Mouse (Mus musculus) midbrain, embryonic 15.5 days (tissue): ENCODE measurements around the gene Cox6a1. TPM values are rescaled to one million over a fixed set of nuclear protein-coding genes. Genes with fewer than 3 reads are reported as not detected.

Experiments used
- ATAC-seq: fragments of 200-750 bp; cut with Nextera tagmentation; replicated peaks from 2 replicates; pipeline ENCODE4 v1.8.0; 2017; ENCODE audit warnings: moderate TSS enrichment
- H3K27ac ChIP-seq: fragments of 300-500 bp; sonication (generic); 2 replicates; pipeline ENCODE4 v1.5.1; 2015; ENCODE audit warnings: mild to moderate bottlenecking, inconsistent platforms
- H3K27me3 ChIP-seq: fragments of 300-500 bp; sonication (generic); replicated peaks from 2 replicates; pipeline ENCODE4 v1.6.1; 2015; ENCODE audit warnings: inconsistent platforms
- H3K36me3 ChIP-seq: fragments of 300-500 bp; sonication (generic); replicated peaks from 2 replicates; pipeline ENCODE4 v1.6.1; 2015; ENCODE audit warnings: inconsistent platforms
- H3K4me1 ChIP-seq: fragments of 300-500 bp; sonication (generic); 2 replicates; pipeline ENCODE4 v1.6.1; 2015; ENCODE audit warnings: inconsistent platforms
- H3K4me2 ChIP-seq: fragments of 300-500 bp; sonication (generic); 2 replicates; pipeline ENCODE4 v1.6.1; 2015; ENCODE audit warnings: inconsistent platforms, mild to moderate bottlenecking, moderate library complexity
- H3K4me3 ChIP-seq: fragments of 300-500 bp; sonication (generic); 2 replicates; pipeline ENCODE4 v1.5.1; 2015; ENCODE audit warnings: mild to moderate bottlenecking, inconsistent platforms
- H3K9ac ChIP-seq: fragments of 300-500 bp; sonication (generic); 2 replicates; pipeline ENCODE4 v1.6.1; 2015; ENCODE audit warnings: mild to moderate bottlenecking, inconsistent platforms
- H3K9me3 ChIP-seq: fragments of 300-500 bp; sonication (generic); 2 replicates; pipeline ENCODE4 v1.6.1; 2016; ENCODE audit warnings: inconsistent platforms
- WGBS: fragments of 180-500 bp; shearing (Covaris S2); methylation state at CpG from one replicate; pipeline ENCODE4 v1.1.7; 2015; ENCODE audit warnings: mixed read lengths; 5-methylcytosine and 5-hydroxymethylcytosine counted together
- polyA plus RNA-seq: library from polyadenylated mRNA; unstranded; fragments of >200 nt; fragmentation: Nextera tagmentation; extraction: Ambion mirVana; gene quantifications from 2 replicates; pipeline ENCODE4 v1.2.1, GENCODE M21; 2015

Cox6a1 gene
- polyA plus RNA-seq, 1 experiment from 2014 or later: 1,062 TPM

GRCm38 (mm10) chr5:115340577-115341313, 8.0 kb downstream of the Cox6a1 start, which contains the start of the genes Gatc and Triap1:
Gatc (minus strand) TSS chr5:115341178.
Triap1 (plus strand) TSS chr5:115341225.
- WGBS: under 1% methylated on average over 62 of the region's 62 CpGs
- peaks cover 26% of the 10 kb centered on the region for H3K4me1 ChIP-seq
- peak within 1 kb of the TSS; percentile 85 for H3K9ac ChIP-seq
- peak within 1 kb of the TSS; percentile 70 for H3K4me3 ChIP-seq
- H3K36me3 ChIP-seq: peaks cover 36% of the 10 kb centered on the region
- peak; percentile 89 for ATAC-seq
- H3K27me3 ChIP-seq: no peaks in the 10 kb centered on the region
- H3K4me2 ChIP-seq: peak within 1 kb of the TSS; percentile 67
- H3K27ac ChIP-seq: peak within 1 kb of the TSS; percentile 87
- no peaks in the 10 kb centered on the region for H3K9me3 ChIP-seq

GRCm38 (mm10) chr5:115340007-115340406, 8.8 kb downstream of the Cox6a1 start:
- no peak overlapping the region for H3K27ac ChIP-seq
- 28% methylated on average over 7 of the region's 7 CpGs for WGBS
- H3K9ac ChIP-seq: peak overlapping the region; percentile 85; the same call in 1 of the 2 replicates
- peaks cover 37% of the 10 kb centered on the region for H3K36me3 ChIP-seq
- H3K27me3 ChIP-seq: no peaks in the 10 kb centered on the region
- no peak for ATAC-seq
- no peaks in the 10 kb centered on the region for H3K9me3 ChIP-seq
- H3K4me1 ChIP-seq: peaks cover 26% of the 10 kb centered on the region
- H3K4me2 ChIP-seq: peak overlapping the region; percentile 67
- peak overlapping the region; percentile 70 for H3K4me3 ChIP-seq

- 90% methylated on average over 3 of the region's 3 CpGs for WGBS
- Histone ChIP-seq H3K9me3 (no peaks in the 10 kb centered on the region), H3K27ac (no peak overlapping the region), H3K9ac (no peak overlapping the region), H3K4me3 (no peak overlapping the region), H3K4me1 (peaks cover 17% of the 10 kb centered on the region), H3K4me2 (no peak overlapping the region), H3K27me3 (no peaks in the 10 kb centered on the region), H3K36me3 (peaks cover 60% of the 10 kb centered on the region)
- ATAC-seq: no peak
Observed at GRCm38 (mm10) chr5:115333626-115334025, 15.2 kb downstream of the Cox6a1 start.

- Histone ChIP-seq H3K4me1 (peaks cover 28% of the 10 kb centered on the region), H3K4me2 (no peak overlapping the region), H3K9ac (no peak overlapping the region), H3K27ac (no peak overlapping the region), H3K4me3 (no peak overlapping the region), H3K27me3 (no peaks in the 10 kb centered on the region), H3K36me3 (peaks cover 59% of the 10 kb centered on the region), H3K9me3 (no peaks in the 10 kb centered on the region)
- WGBS: 87% methylated on average over 9 of the region's 9 CpGs
- no peak for ATAC-seq
Observed at GRCm38 (mm10) chr5:115330955-115331354, 17.8 kb downstream of the Cox6a1 start.

- ATAC-seq: peak; percentile 32; the same call in 1 of the 2 replicates
- peak overlapping the region; percentile 94 for H3K9ac ChIP-seq
Observed at GRCm38 (mm10) chr5:115327610-115328548, 20.9 kb downstream of the Cox6a1 start.

GRCm38 (mm10) chr5:115326875-115327609, 21.7 kb downstream of the Cox6a1 start, which contains the start of gene Srsf9:
Srsf9 (plus strand) TSS chr5:115327177.
- H3K36me3 ChIP-seq: peaks cover 22% of the 10 kb centered on the region
- no peaks in the 10 kb centered on the region for H3K27me3 ChIP-seq
- H3K27ac ChIP-seq: peak within 1 kb of the TSS; percentile 91
- H3K9ac ChIP-seq: peak within 1 kb of the TSS; percentile 94
- peak within 1 kb of the TSS; percentile 96 for H3K4me3 ChIP-seq
- ATAC-seq: peak; percentile 92
- H3K4me2 ChIP-seq: peak within 1 kb of the TSS; percentile 88
- WGBS: under 1% methylated on average over 86 of the region's 97 CpGs
- peaks cover 33% of the 10 kb centered on the region for H3K4me1 ChIP-seq
- H3K9me3 ChIP-seq: no peaks in the 10 kb centered on the region

More at GRCm38 (mm10) chr5:115327610-115328548, 20.9 kb downstream of the Cox6a1 start:
- under 1% methylated on average over 55 of the region's 55 CpGs for WGBS
- peaks cover 33% of the 10 kb centered on the region for H3K4me1 ChIP-seq
- H3K4me2 ChIP-seq: peak overlapping the region; percentile 88
- H3K9me3 ChIP-seq: no peaks in the 10 kb centered on the region
- H3K27ac ChIP-seq: peak overlapping the region; percentile 91
- peak overlapping the region; percentile 96 for H3K4me3 ChIP-seq
- peaks cover 29% of the 10 kb centered on the region for H3K36me3 ChIP-seq
- H3K27me3 ChIP-seq: no peaks in the 10 kb centered on the region

GRCm38 (mm10) chr5:115326256-115326831, 22.4 kb downstream of the Cox6a1 start:
- H3K4me2 ChIP-seq: peak overlapping the region; percentile 88
- WGBS: 30% methylated on average over 11 of the region's 11 CpGs

GRCm38 (mm10) chr5:115319004-115319940, 29.5 kb downstream of the Cox6a1 start:
- no peaks in the 10 kb centered on the region for H3K27me3 ChIP-seq
- H3K4me3 ChIP-seq: peak overlapping the region; percentile 34
- ATAC-seq: peak; percentile 70
- under 1% methylated on average over 22 of the region's 22 CpGs for WGBS
- H3K9ac ChIP-seq: peak overlapping the region; percentile 28; the same call in 1 of the 2 replicates
- H3K27ac ChIP-seq: peak overlapping the region; percentile 61
- H3K9me3 ChIP-seq: no peaks in the 10 kb centered on the region
- peak overlapping the region; percentile 66 for H3K4me2 ChIP-seq
- H3K36me3 ChIP-seq: no peaks in the 10 kb centered on the region
- H3K4me1 ChIP-seq: peaks cover 32% of the 10 kb centered on the region

More at GRCm38 (mm10) chr5:115326256-115326831, 22.4 kb downstream of the Cox6a1 start:
- peaks cover 15% of the 10 kb centered on the region for H3K36me3 ChIP-seq
- H3K9me3 ChIP-seq: no peaks in the 10 kb centered on the region
- ATAC-seq: peak; percentile 63
- H3K4me3 ChIP-seq: peak overlapping the region; percentile 96
- peak overlapping the region; percentile 91 for H3K27ac ChIP-seq
- peak overlapping the region; percentile 94 for H3K9ac ChIP-seq
- H3K4me1 ChIP-seq: peaks cover 33% of the 10 kb centered on the region
- H3K27me3 ChIP-seq: no peaks in the 10 kb centered on the region

- Histone ChIP-seq H3K27me3 (no peaks in the 10 kb centered on the region), H3K36me3 (no peaks in the 10 kb centered on the region), H3K27ac (peak overlapping the region; percentile 67), H3K9me3 (no peaks in the 10 kb centered on the region), H3K4me3 (no peak overlapping the region), H3K9ac (no peak overlapping the region), H3K4me1 (peaks cover 32% of the 10 kb centered on the region), H3K4me2 (no peak overlapping the region)
- 0 out of 2 replicates have a peak, but pooled peaks have one; percentile 25 for ATAC-seq
- 8% methylated on average over 10 of the region's 10 CpGs for WGBS
Observed at GRCm38 (mm10) chr5:115317645-115318328, 31.0 kb downstream of the Cox6a1 start.
